In genomic region chr6:125351368-125352045, GRCm38 (mm10) we compare ENCODE assay signal across 9 mouse cellular contexts. TPM values are rescaled to one million over a fixed set of nuclear protein-coding genes. Genes with fewer than 3 reads are reported as not detected.
DNase-seq lines count a peak whose midpoint lies in the region; ATAC-seq lines count a peak whose summit lies in the region.
"Had no signal": no experiment of that assay in that cellular context is flagged by ENCODE, and none has a peak within 500 bp of the region (broad histone marks: within the 10 kb centered on the region; RNA-seq: fewer than 3 reads in every experiment).

No protein-coding gene starts in this region.

- no peaks in the 10 kb centered on the region for H3K9me3 ChIP-seq in embryonic facial prominence, embryonic 12.5 days
- no peaks in the 10 kb centered on the region for H3K9me3 ChIP-seq in kidney, embryonic 15.5 days (replicated peaks)
- no peaks in the 10 kb centered on the region for H3K9me3 ChIP-seq in forebrain, embryonic 16.5 days (ENCODE audit: control insufficient read depth, low read length)

- WGBS in embryonic facial prominence, embryonic 12.5 days = 76% methylated on average over 8 of the region's 8 CpGs
- WGBS in kidney, embryonic 15.5 days = 56% methylated on average over 8 of the region's 8 CpGs
- 12% methylated on average over 8 of the region's 8 CpGs for WGBS in macrophage (ENCODE audit: missing documents)
- 72% methylated on average over 8 of the region's 8 CpGs for WGBS in forebrain, embryonic 16.5 days

- H3K4me2 ChIP-seq in embryonic facial prominence, embryonic 12.5 days (replicated peaks) = peak overlapping the region; percentile 87
- H3K4me2 ChIP-seq in kidney, embryonic 15.5 days = peak overlapping the region; percentile 90
- H3K4me2 ChIP-seq in forebrain, embryonic 16.5 days (ENCODE audit: low read length) = no peak overlapping the region

- H3K36me3 ChIP-seq in embryonic facial prominence, embryonic 12.5 days = no peaks in the 10 kb centered on the region
- no peaks in the 10 kb centered on the region for H3K36me3 ChIP-seq in kidney, embryonic 15.5 days
- H3K36me3 ChIP-seq in macrophage (ENCODE audit: inconsistent target) = no peaks in the 10 kb centered on the region
- no peaks in the 10 kb centered on the region for H3K36me3 ChIP-seq in forebrain, embryonic 16.5 days (ENCODE audit: control insufficient read depth, insufficient read depth)

- peak; percentile 41 for DNase-seq in kidney, adult 11 months
- DNase-seq in kidney, adult 8-10 months = no peak
- no peak for DNase-seq in left cerebral cortex, adult 18-20 months (ENCODE audit: low spot score in 2 of 2)
- no peak for DNase-seq in left cerebral cortex, adult 9 months (ENCODE audit: low spot score in 2 of 2)

- no peak overlapping the region for H3K27ac ChIP-seq in embryonic facial prominence, embryonic 12.5 days
- peak overlapping the region; percentile 91; the same call in 1 of the 2 replicates for H3K27ac ChIP-seq in kidney, embryonic 15.5 days
- H3K27ac ChIP-seq in macrophage = peak overlapping the region; percentile 98
- H3K27ac ChIP-seq in forebrain, embryonic 16.5 days (ENCODE audit: low read length) = no peak overlapping the region

- peaks cover 55% of the 10 kb centered on the region for H3K4me1 ChIP-seq in embryonic facial prominence, embryonic 12.5 days
- H3K4me1 ChIP-seq in kidney, embryonic 15.5 days = peaks cover 75% of the 10 kb centered on the region
- peaks cover 24% of the 10 kb centered on the region for H3K4me1 ChIP-seq in forebrain, embryonic 16.5 days (replicated peaks; ENCODE audit: control insufficient read depth, insufficient read depth, low read length)

- no peak for ATAC-seq in embryonic facial prominence, embryonic 12.5 days (ENCODE audit: insufficient number of reproducible peaks, insufficient read depth, low FRiP score, low TSS enrichment)
- no peak for ATAC-seq in kidney, embryonic 15.5 days (replicated peaks; ENCODE audit: low FRiP score)
- no peak for ATAC-seq in forebrain, embryonic 16.5 days

- no peak overlapping the region for H3K9ac ChIP-seq in embryonic facial prominence, embryonic 12.5 days
- no peak overlapping the region for H3K9ac ChIP-seq in kidney, embryonic 15.5 days
- no peak overlapping the region for H3K9ac ChIP-seq in forebrain, embryonic 16.5 days (replicated peaks; ENCODE audit: low read depth, low read length)

- peaks cover 73% of the 10 kb centered on the region for H3K79me2 ChIP-seq in macrophage (ENCODE audit: inconsistent target)

- no peaks in the 10 kb centered on the region for H3K27me3 ChIP-seq in embryonic facial prominence, embryonic 12.5 days
- no peaks in the 10 kb centered on the region for H3K27me3 ChIP-seq in kidney, embryonic 15.5 days
- no peaks in the 10 kb centered on the region for H3K27me3 ChIP-seq in forebrain, embryonic 16.5 days (replicated peaks; ENCODE audit: control insufficient read depth, insufficient read depth, low read length)

- H3K4me3 ChIP-seq in embryonic facial prominence, embryonic 12.5 days = peak overlapping the region; percentile 78; the same call in 1 of the 2 replicates
- H3K4me3 ChIP-seq in kidney, embryonic 15.5 days (replicated peaks) = peak overlapping the region; percentile 71
- peak overlapping the region; percentile 98 for H3K4me3 ChIP-seq in macrophage (ENCODE audit: inconsistent target)
- H3K4me3 ChIP-seq in forebrain, embryonic 16.5 days (replicated peaks; ENCODE audit: low read length) = no peak overlapping the region

RNA-seq across cellular contexts. Expression of gene Tnfrsf1a, which starts 2.3 kb away (rescaled TPM):
- polyA plus RNA-seq in embryonic facial prominence, embryonic 12.5 days (2016; fragmentation: Nextera tagmentation; extraction: Ambion mirVana) = 49.4 and 51.9 TPM in 2 replicates
- 73.2 and 83.3 TPM in 2 replicates for polyA plus RNA-seq in kidney, embryonic 15.5 days (2015; fragmentation: Nextera tagmentation; extraction: Ambion mirVana)
- 10 to 100 TPM; 29.7 to 99.0 (median 73.5) TPM for total RNA-seq in macrophage (2018; cell fraction: chromatin; rRNA removed)
- total RNA-seq in macrophage (2018; cell fraction: cytosol; rRNA removed) = 100 to 1,000 TPM; 110 to 188 (median 152) TPM
- total RNA-seq in macrophage (2018; cell fraction: nucleus; rRNA removed) = 100 to 1,000 TPM in 20 of 26 experiments, 10 to 100 TPM in 6; 88.2 to 190 (median 134) TPM
- 140 to 157 TPM (median 155 TPM) in 3 replicates for polyA plus RNA-seq in macrophage (2018)
- total RNA-seq in left cerebral cortex, adult 18-20 months (2021) = 10 to 100 TPM; 10.9 to 13.4 TPM
- 13.2 and 18.2 TPM in 2 replicates for polyA plus RNA-seq in forebrain, embryonic 16.5 days (2015; fragmentation: Nextera tagmentation; extraction: Ambion mirVana)

RNA-seq across cellular contexts. Expression of gene Plekhg6, which starts 29.1 kb away (rescaled TPM):
- 0.34 and 0.47 TPM in 2 replicates for polyA plus RNA-seq in embryonic facial prominence, embryonic 12.5 days (2016; fragmentation: Nextera tagmentation; extraction: Ambion mirVana)
- 4.7 and 4.9 TPM in 2 replicates for polyA plus RNA-seq in kidney, embryonic 15.5 days (2015; fragmentation: Nextera tagmentation; extraction: Ambion mirVana)
- under 1 TPM in 1 of 26 experiments, not detected in 25; 0.33 TPM for total RNA-seq in macrophage (2018; cell fraction: chromatin; rRNA removed)
- not detected for total RNA-seq in macrophage (2018; cell fraction: cytosol; rRNA removed)
- not detected for total RNA-seq in macrophage (2018; cell fraction: nucleus; rRNA removed)
- not detected in 3 replicates for polyA plus RNA-seq in macrophage (2018)
- total RNA-seq in left cerebral cortex, adult 18-20 months (2021) = under 1 TPM; 0.35 to 0.56 TPM
- polyA plus RNA-seq in forebrain, embryonic 16.5 days (2015; fragmentation: Nextera tagmentation; extraction: Ambion mirVana) = 0.07 TPM in 1 of 2 replicates, not detected in the other
- total RNA-seq: MEL had no signal

RNA-seq across cellular contexts. Expression of gene Scnn1a, which starts 31.0 kb away (rescaled TPM):
- 0.52 and 1.1 TPM in 2 replicates for polyA plus RNA-seq in embryonic facial prominence, embryonic 12.5 days (2016; fragmentation: Nextera tagmentation; extraction: Ambion mirVana)
- polyA plus RNA-seq in kidney, embryonic 15.5 days (2015; fragmentation: Nextera tagmentation; extraction: Ambion mirVana) = 4.4 and 4.8 TPM in 2 replicates
- 1 to 10 TPM in 25 of 26 experiments, under 1 TPM in 1; 0.74 to 8.4 (median 3.2) TPM for total RNA-seq in macrophage (2018; cell fraction: chromatin; rRNA removed)
- 1 to 10 TPM in 25 of 26 experiments, under 1 TPM in 1; 0.86 to 2.6 (median 1.5) TPM for total RNA-seq in macrophage (2018; cell fraction: cytosol; rRNA removed)
- total RNA-seq in macrophage (2018; cell fraction: nucleus; rRNA removed) = 1 to 10 TPM in 25 of 26 experiments, under 1 TPM in 1; 0.58 to 6.0 (median 2.6) TPM
- polyA plus RNA-seq in macrophage (2018) = 0.93 to 1.8 TPM (median 1.3 TPM) in 3 replicates
- total RNA-seq in left cerebral cortex, adult 18-20 months (2021) = 1 to 10 TPM; 2.6 to 3.6 TPM
- 0.34 and 0.39 TPM in 2 replicates for polyA plus RNA-seq in forebrain, embryonic 16.5 days (2015; fragmentation: Nextera tagmentation; extraction: Ambion mirVana)
- total RNA-seq: MEL had no signal

RNA-seq across cellular contexts. Expression of gene Ltbr, which starts 37.8 kb away (rescaled TPM):
- 27.2 and 28.2 TPM in 2 replicates for polyA plus RNA-seq in embryonic facial prominence, embryonic 12.5 days (2016; fragmentation: Nextera tagmentation; extraction: Ambion mirVana)
- polyA plus RNA-seq in kidney, embryonic 15.5 days (2015; fragmentation: Nextera tagmentation; extraction: Ambion mirVana) = 58.7 and 62.6 TPM in 2 replicates
- total RNA-seq in macrophage (2018; cell fraction: chromatin; rRNA removed) = 10 to 100 TPM in 25 of 26 experiments, 1 to 10 TPM in 1; 9.9 to 76.7 (median 35.1) TPM
- 10 to 100 TPM; 42.1 to 80.0 (median 63.8) TPM for total RNA-seq in macrophage (2018; cell fraction: cytosol; rRNA removed)
- 10 to 100 TPM; 27.8 to 92.3 (median 45.0) TPM for total RNA-seq in macrophage (2018; cell fraction: nucleus; rRNA removed)
- 54.9 to 70.4 TPM (median 60.9 TPM) in 3 replicates for polyA plus RNA-seq in macrophage (2018)
- 1 to 10 TPM; 8.1 to 9.5 TPM for total RNA-seq in left cerebral cortex, adult 18-20 months (2021)
- polyA plus RNA-seq in forebrain, embryonic 16.5 days (2015; fragmentation: Nextera tagmentation; extraction: Ambion mirVana) = 10.4 and 11.6 TPM in 2 replicates

Comparison
In these comparisons a context has a peak if more than half of its experiments do, and no peak if none do; other contexts are left out.
1. H3K27ac ChIP-seq: peak in kidney, embryonic 15.5 days (single experiment) and macrophage (single experiment); none in embryonic facial prominence, embryonic 12.5 days (single experiment) and forebrain, embryonic 16.5 days (single experiment).